Mouse (Mus musculus): ENCODE results near the gene Arhgdia.

DNA sequence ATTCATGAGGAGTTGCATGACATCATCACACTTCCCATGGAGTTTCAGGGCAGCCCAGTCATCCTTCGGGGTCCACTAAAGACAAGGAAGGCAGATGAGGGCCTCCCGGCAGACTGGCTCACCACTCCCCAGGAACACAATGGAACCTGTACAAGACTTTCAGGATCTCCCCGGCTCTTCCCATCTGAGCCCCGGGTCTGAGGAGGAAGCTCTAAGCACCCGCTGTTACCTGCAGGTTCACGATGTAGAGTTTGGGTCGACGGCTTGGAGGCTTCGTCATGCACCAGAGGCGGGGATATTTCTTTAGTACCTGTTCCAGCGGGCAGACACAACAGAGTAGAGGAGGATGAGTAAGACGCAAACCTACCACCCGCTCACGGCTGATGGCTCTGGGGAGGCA lies 38.8 kb upstream of the Arhgdia start:
- TF ChIP-seq MYOG (IDR thresholded peaks at IDR 0.05; ENCODE audit: control insufficient read depth, extremely low read depth, insufficient read length) (no peak), CTCF (IDR thresholded peaks at IDR 0.05; ENCODE audit: control insufficient read depth, insufficient read depth, insufficient read length) (no peak), FOSL1 (IDR thresholded peaks at IDR 0.05; ENCODE audit: insufficient read depth, low read length, poor library complexity, severe bottlenecking) (no peak), MYOD1 (IDR thresholded peaks at IDR 0.05; ENCODE audit: control insufficient read depth, insufficient read length, low read depth) (no peak), USF1 (IDR thresholded peaks at IDR 0.05; ENCODE audit: low read depth) (no peak)

Data from C2C12 (cell line).